Mouse (Mus musculus): ENCODE measurements around the gene Olfr1036. TPM values are rescaled to one million over a fixed set of nuclear protein-coding genes. Genes with fewer than 3 reads are reported as not detected.

Gene Olfr1036
- not detected for polyA plus RNA-seq (2014; fragmentation: Illumina TruSeq; extraction: RNeasy Lipid Tissue Mini Kit (QIAGEN cat#74804); ENCODE audit: low read depth, low replicate concordance)

GRCm38 (mm10) chr2:86073692-86074091 is at the start of gene Olfr1036:
Gene Olfr1036, plus strand, starts transcription at chr2:86073992.

GRCm38 (mm10) chr2:86045561-86045960 is 28.2 kb upstream of the Olfr1036 start, which contains the start of gene Olfr1034:
Gene Olfr1034, plus strand, starts transcription at chr2:86045861.

DNA sequence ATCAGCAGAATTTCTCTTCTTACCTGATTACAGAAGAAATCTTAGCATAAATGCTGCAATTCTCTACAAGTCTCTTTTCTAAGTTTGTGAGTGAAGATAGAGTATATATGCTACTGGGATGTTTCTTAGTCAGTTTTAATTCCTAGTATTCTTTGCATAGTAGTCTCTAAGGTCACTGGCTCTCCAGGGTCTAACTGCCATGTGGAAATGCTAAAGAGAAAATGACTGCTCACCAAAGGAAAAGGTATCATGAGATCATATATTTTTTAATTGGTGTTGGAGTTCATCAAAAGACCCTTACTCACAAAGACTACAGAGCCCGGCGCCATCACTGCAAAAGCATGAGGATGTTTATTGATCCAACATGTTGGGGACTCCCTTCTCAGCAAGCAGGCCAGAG is 13.5 kb downstream of the Olfr1036 start, which contains the start of gene Olfr1037:
Gene Olfr1037 (minus strand): TSS at position 101 of the 400 bp plus-strand sequence.

Other genes starting within 250 kb of the Olfr1036 start
- gene Olfr1019, start 228.5 kb upstream of the Olfr1036 start, polyA plus RNA-seq (2014; fragmentation: Illumina TruSeq; extraction: RNeasy Lipid Tissue Mini Kit (QIAGEN cat#74804); ENCODE audit: low read depth, low replicate concordance), result not detected
- gene Olfr1020, start 227.0 kb upstream of the Olfr1036 start, polyA plus RNA-seq (2014; fragmentation: Illumina TruSeq; extraction: RNeasy Lipid Tissue Mini Kit (QIAGEN cat#74804); ENCODE audit: low read depth, low replicate concordance), result not detected
- not detected for gene Olfr1022, start 205.4 kb upstream of the Olfr1036 start, polyA plus RNA-seq (2014; fragmentation: Illumina TruSeq; extraction: RNeasy Lipid Tissue Mini Kit (QIAGEN cat#74804); ENCODE audit: low read depth, low replicate concordance)
- gene Olfr1023, start 188.4 kb upstream of the Olfr1036 start, polyA plus RNA-seq (2014; fragmentation: Illumina TruSeq; extraction: RNeasy Lipid Tissue Mini Kit (QIAGEN cat#74804); ENCODE audit: low read depth, low replicate concordance), result not detected
- not detected for gene Olfr1024, start 168.9 kb upstream of the Olfr1036 start, polyA plus RNA-seq (2014; fragmentation: Illumina TruSeq; extraction: RNeasy Lipid Tissue Mini Kit (QIAGEN cat#74804); ENCODE audit: low read depth, low replicate concordance)
- gene Olfr1025-ps1, start 158.8 kb upstream of the Olfr1036 start, polyA plus RNA-seq (2014; fragmentation: Illumina TruSeq; extraction: RNeasy Lipid Tissue Mini Kit (QIAGEN cat#74804); ENCODE audit: low read depth, low replicate concordance), result not detected
- not detected for gene Olfr1026, start 152.4 kb upstream of the Olfr1036 start, polyA plus RNA-seq (2014; fragmentation: Illumina TruSeq; extraction: RNeasy Lipid Tissue Mini Kit (QIAGEN cat#74804); ENCODE audit: low read depth, low replicate concordance)
- not detected for gene Olfr1028, start 123.6 kb upstream of the Olfr1036 start, polyA plus RNA-seq (2014; fragmentation: Illumina TruSeq; extraction: RNeasy Lipid Tissue Mini Kit (QIAGEN cat#74804); ENCODE audit: low read depth, low replicate concordance)
- 0.17 TPM for gene Olfr1029, start 100.1 kb upstream of the Olfr1036 start, polyA plus RNA-seq (2014; fragmentation: Illumina TruSeq; extraction: RNeasy Lipid Tissue Mini Kit (QIAGEN cat#74804); ENCODE audit: low read depth, low replicate concordance)
- gene Olfr1030, start 94.7 kb upstream of the Olfr1036 start, polyA plus RNA-seq (2014; fragmentation: Illumina TruSeq; extraction: RNeasy Lipid Tissue Mini Kit (QIAGEN cat#74804); ENCODE audit: low read depth, low replicate concordance), result not detected
- gene Olfr1031, start 83.7 kb upstream of the Olfr1036 start, polyA plus RNA-seq (2014; fragmentation: Illumina TruSeq; extraction: RNeasy Lipid Tissue Mini Kit (QIAGEN cat#74804); ENCODE audit: low read depth, low replicate concordance), result not detected
- not detected for gene Olfr1032, start 68.5 kb upstream of the Olfr1036 start, polyA plus RNA-seq (2014; fragmentation: Illumina TruSeq; extraction: RNeasy Lipid Tissue Mini Kit (QIAGEN cat#74804); ENCODE audit: low read depth, low replicate concordance)
- 12.2 TPM for gene Olfr1033, start 53.4 kb upstream of the Olfr1036 start, polyA plus RNA-seq (2014; fragmentation: Illumina TruSeq; extraction: RNeasy Lipid Tissue Mini Kit (QIAGEN cat#74804); ENCODE audit: low read depth, low replicate concordance)
- 2.3 TPM for gene Olfr1034, start 28.1 kb upstream of the Olfr1036 start, polyA plus RNA-seq (2014; fragmentation: Illumina TruSeq; extraction: RNeasy Lipid Tissue Mini Kit (QIAGEN cat#74804); ENCODE audit: low read depth, low replicate concordance)
- gene Olfr1037, start 13.4 kb downstream of the Olfr1036 start, polyA plus RNA-seq (2014; fragmentation: Illumina TruSeq; extraction: RNeasy Lipid Tissue Mini Kit (QIAGEN cat#74804); ENCODE audit: low read depth, low replicate concordance), result not detected
- gene Olfr1039, start 61.9 kb downstream of the Olfr1036 start, polyA plus RNA-seq (2014; fragmentation: Illumina TruSeq; extraction: RNeasy Lipid Tissue Mini Kit (QIAGEN cat#74804); ENCODE audit: low read depth, low replicate concordance), result not detected
- gene Olfr1040, start 72.7 kb downstream of the Olfr1036 start, polyA plus RNA-seq (2014; fragmentation: Illumina TruSeq; extraction: RNeasy Lipid Tissue Mini Kit (QIAGEN cat#74804); ENCODE audit: low read depth, low replicate concordance), result not detected
- gene Olfr1042, start 87.8 kb downstream of the Olfr1036 start, polyA plus RNA-seq (2014; fragmentation: Illumina TruSeq; extraction: RNeasy Lipid Tissue Mini Kit (QIAGEN cat#74804); ENCODE audit: low read depth, low replicate concordance), result not detected
- not detected for gene Olfr1043, start 93.5 kb downstream of the Olfr1036 start, polyA plus RNA-seq (2014; fragmentation: Illumina TruSeq; extraction: RNeasy Lipid Tissue Mini Kit (QIAGEN cat#74804); ENCODE audit: low read depth, low replicate concordance)
- not detected for gene Olfr1044, start 103.8 kb downstream of the Olfr1036 start, polyA plus RNA-seq (2014; fragmentation: Illumina TruSeq; extraction: RNeasy Lipid Tissue Mini Kit (QIAGEN cat#74804); ENCODE audit: low read depth, low replicate concordance)
- gene Olfr52, start 111.7 kb downstream of the Olfr1036 start, polyA plus RNA-seq (2014; fragmentation: Illumina TruSeq; extraction: RNeasy Lipid Tissue Mini Kit (QIAGEN cat#74804); ENCODE audit: low read depth, low replicate concordance), result not detected
- gene Olfr1045, start 129.0 kb downstream of the Olfr1036 start, polyA plus RNA-seq (2014; fragmentation: Illumina TruSeq; extraction: RNeasy Lipid Tissue Mini Kit (QIAGEN cat#74804); ENCODE audit: low read depth, low replicate concordance), result not detected
- not detected for gene Olfr1046, start 145.3 kb downstream of the Olfr1036 start, polyA plus RNA-seq (2014; fragmentation: Illumina TruSeq; extraction: RNeasy Lipid Tissue Mini Kit (QIAGEN cat#74804); ENCODE audit: low read depth, low replicate concordance)
- not detected for gene Olfr1047, start 157.4 kb downstream of the Olfr1036 start, polyA plus RNA-seq (2014; fragmentation: Illumina TruSeq; extraction: RNeasy Lipid Tissue Mini Kit (QIAGEN cat#74804); ENCODE audit: low read depth, low replicate concordance)
- gene Olfr1048, start 166.3 kb downstream of the Olfr1036 start, polyA plus RNA-seq (2014; fragmentation: Illumina TruSeq; extraction: RNeasy Lipid Tissue Mini Kit (QIAGEN cat#74804); ENCODE audit: low read depth, low replicate concordance), result not detected
- gene Olfr1049, start 184.3 kb downstream of the Olfr1036 start, polyA plus RNA-seq (2014; fragmentation: Illumina TruSeq; extraction: RNeasy Lipid Tissue Mini Kit (QIAGEN cat#74804); ENCODE audit: low read depth, low replicate concordance), result not detected
- not detected for gene Olfr1051, start 205.1 kb downstream of the Olfr1036 start, polyA plus RNA-seq (2014; fragmentation: Illumina TruSeq; extraction: RNeasy Lipid Tissue Mini Kit (QIAGEN cat#74804); ENCODE audit: low read depth, low replicate concordance)
- not detected for gene Olfr1052, start 218.5 kb downstream of the Olfr1036 start, polyA plus RNA-seq (2014; fragmentation: Illumina TruSeq; extraction: RNeasy Lipid Tissue Mini Kit (QIAGEN cat#74804); ENCODE audit: low read depth, low replicate concordance)
- not detected for gene Olfr1053, start 241.3 kb downstream of the Olfr1036 start, polyA plus RNA-seq (2014; fragmentation: Illumina TruSeq; extraction: RNeasy Lipid Tissue Mini Kit (QIAGEN cat#74804); ENCODE audit: low read depth, low replicate concordance)

Data from adrenal gland, adult 10 weeks (tissue).